Mouse (Mus musculus): ENCODE data around the gene Enpp6. TPM values are rescaled to one million over a fixed set of nuclear protein-coding genes. Genes with fewer than 3 reads are reported as not detected.

The Enpp6 gene
- 1 to 10 TPM; 4.7 to 7.2 TPM for total RNA-seq (2021)
- long read RNA-seq, experiment 1, full-length matches to known transcripts = 2 of 3 reads
- long read RNA-seq, experiment 1, partial matches to known transcripts = 0 of 3 reads
- long read RNA-seq, experiment 1, other reads (novel, unspliced or antisense) = 1 of 3 reads
- long read RNA-seq, experiment 2, full-length matches to known transcripts = 4 of 4 reads
- long read RNA-seq, experiment 2, partial matches to known transcripts = 0 of 4 reads
- long read RNA-seq, experiment 2, other reads (novel, unspliced or antisense) = 0 of 4 reads

DNA sequence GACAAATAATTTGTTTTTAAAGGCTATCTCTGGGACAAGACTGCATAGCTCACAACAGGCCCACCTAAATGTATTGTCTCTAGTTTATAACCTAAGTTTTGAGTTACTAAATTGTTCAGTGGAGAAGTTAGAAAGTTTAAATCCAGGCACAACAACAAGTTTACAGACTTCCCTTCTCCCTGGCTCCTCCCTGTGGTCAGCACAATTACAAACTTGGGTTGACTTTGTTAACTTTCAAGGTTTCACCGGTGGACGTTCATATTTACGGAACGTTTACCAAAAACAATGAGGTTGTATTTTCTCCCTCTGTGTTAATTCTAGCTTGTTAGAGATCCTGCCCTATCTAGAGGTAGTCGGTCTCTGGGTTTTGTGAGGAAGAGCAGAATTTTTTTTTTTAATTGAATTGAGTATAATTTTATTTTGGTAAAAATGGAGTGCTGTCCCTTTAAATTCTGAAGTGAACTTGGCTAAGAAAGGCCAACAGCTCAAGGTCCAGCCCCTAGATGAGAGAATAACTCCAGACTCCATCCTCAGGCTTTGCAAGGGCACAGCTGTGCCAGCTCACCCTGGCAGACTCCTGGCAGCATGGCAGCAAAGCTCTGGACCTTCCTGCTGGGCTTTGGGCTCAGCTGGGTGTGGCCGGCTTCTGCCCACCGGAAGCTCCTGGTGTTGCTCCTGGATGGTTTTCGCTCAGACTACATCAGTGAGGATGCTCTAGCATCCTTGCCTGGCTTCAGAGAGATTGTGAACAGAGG, at the start of gene Enpp6:
Enpp6 (plus strand) TSS at position 502 of the 755 bp plus-strand sequence.
- DNase-seq (ENCODE audit: low spot score in 2 of 2) = no peak
- no peak for TF ChIP-seq CTCF (conservative IDR thresholded peaks at IDR 0.05)
- Histone ChIP-seq H3K27ac (0 out of 2 replicates have a peak within 1 kb of the TSS, but pooled peaks have one; percentile 36), H3K4me3 (peak within 1 kb of the TSS; percentile 13; the same call in 1 of the 2 replicates)

GRCm38 (mm10) chr8:46938218-46938617, 48.5 kb upstream of the Enpp6 start:
- TF ChIP-seq CTCF (conservative IDR thresholded peaks at IDR 0.05) = no peak
- no peak overlapping the region for H3K27ac ChIP-seq
- no peak overlapping the region for H3K4me3 ChIP-seq
- no peak for DNase-seq (ENCODE audit: low spot score in 2 of 2)

GRCm38 (mm10) chr8:46941295-46941694, 45.4 kb upstream of the Enpp6 start:
- Histone ChIP-seq H3K4me3 (0 out of 2 replicates have a peak overlapping the region, but pooled peaks have one; percentile 8), H3K27ac (peak overlapping the region; percentile 32; the same call in 1 of the 2 replicates)
- TF ChIP-seq CTCF (conservative IDR thresholded peaks at IDR 0.05) = no peak
- DNase-seq (ENCODE audit: low spot score in 2 of 2) = no peak

DNA sequence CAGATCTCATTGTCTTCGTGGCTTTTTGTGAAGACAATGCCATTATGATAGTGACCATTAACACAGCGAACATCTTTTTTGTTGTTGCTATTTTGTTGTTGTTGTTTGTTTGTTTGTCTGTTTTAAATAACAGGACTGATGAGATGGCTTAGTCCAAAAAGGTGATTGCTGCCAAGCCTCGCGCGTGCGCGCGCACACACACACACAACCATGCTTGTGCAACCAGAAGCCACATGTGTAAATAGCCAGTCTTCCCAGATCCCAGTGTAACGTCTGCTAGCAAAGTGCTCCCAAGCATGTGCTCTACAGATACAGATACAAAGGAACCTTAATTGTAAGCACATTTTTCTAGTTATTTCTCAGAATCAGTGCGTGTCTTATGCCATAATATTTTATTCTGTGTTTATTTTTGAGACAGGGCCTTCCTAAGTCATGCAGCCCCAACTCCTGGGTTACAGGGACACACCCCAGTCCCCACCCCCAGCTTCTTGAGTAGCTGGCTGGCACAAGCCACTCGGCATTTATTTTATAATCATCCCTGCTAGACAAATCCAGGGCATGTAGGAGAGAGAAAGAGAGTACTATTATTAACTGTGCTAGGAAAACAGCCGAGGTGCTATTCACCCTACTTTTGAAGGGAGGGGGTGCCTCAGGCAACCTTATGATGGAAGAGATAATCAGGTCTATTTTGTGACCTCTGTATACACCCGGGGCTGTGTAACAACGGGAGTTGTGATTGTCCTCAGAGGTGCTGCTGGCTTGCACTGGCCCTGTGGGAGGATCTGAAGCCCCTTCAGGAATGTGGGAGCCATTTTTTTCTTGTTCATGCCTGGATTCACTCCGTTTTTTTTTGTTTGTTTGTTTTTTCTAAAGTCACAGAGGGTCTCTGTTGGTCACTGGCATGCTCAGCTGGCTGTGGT, 44.7 kb upstream of the Enpp6 start:
- TF ChIP-seq CTCF (conservative IDR thresholded peaks at IDR 0.05) = no peak

DNA sequence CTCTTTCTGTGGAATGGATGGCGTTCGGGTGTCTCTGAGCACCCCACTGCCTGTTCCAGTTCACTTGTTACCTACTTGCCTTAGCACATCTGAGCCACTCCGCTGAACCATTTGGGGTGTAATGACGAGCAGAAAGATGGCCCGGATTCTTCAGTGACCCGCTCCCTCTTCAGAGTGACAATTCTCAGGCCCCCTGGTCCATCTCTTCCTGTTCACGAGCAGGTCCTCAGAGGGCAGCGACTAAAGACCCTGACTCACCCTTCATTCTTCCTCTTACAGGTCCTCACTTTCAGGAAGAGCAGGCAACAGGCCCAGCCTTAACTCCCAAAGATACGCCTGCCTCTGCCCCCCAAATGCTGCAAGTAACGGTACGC, 44.0 kb upstream of the Enpp6 start:
- no peak for DNase-seq (ENCODE audit: low spot score in 2 of 2)
- TF ChIP-seq CTCF (conservative IDR thresholded peaks at IDR 0.05) = no peak
- H3K4me3 ChIP-seq = no peak overlapping the region
- H3K27ac ChIP-seq = no peak overlapping the region

More for the DNA sequence above, 44.7 kb upstream of the Enpp6 start:
- peak overlapping the region; percentile 32; the same call in 1 of the 2 replicates for H3K27ac ChIP-seq
- no peak for DNase-seq (ENCODE audit: low spot score in 2 of 2)
- 0 out of 2 replicates have a peak overlapping the region, but pooled peaks have one; percentile 8 for H3K4me3 ChIP-seq

DNA sequence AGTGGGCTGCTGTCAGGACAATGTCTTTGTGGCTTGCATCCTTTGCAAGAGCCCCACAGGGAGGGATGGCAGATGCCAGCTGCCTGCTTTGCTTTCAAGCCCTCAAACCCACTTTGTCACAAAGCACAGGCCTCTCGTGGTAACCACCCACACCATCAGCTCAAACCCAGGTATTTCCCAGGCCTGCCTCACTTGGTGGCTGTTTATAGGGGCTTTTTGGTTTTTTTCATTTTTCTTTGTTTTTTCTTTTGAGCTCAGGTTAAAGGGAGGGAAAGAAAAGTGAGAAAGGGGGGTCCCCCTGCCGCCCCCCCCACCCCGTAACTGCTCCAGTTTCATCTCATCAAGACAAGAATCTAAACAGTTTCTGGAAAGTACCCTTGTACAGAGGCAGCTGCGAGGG, 43.4 kb upstream of the Enpp6 start:
- Histone ChIP-seq H3K4me3 (no peak overlapping the region), H3K27ac (no peak overlapping the region)
- DNase-seq (ENCODE audit: low spot score in 2 of 2) = no peak
- no peak for TF ChIP-seq CTCF (conservative IDR thresholded peaks at IDR 0.05)

GRCm38 (mm10) chr8:46946181-46946580, 40.5 kb upstream of the Enpp6 start:
- H3K4me3 ChIP-seq = no peak overlapping the region
- no peak for DNase-seq (ENCODE audit: low spot score in 2 of 2)
- no peak overlapping the region for H3K27ac ChIP-seq
- TF ChIP-seq CTCF (conservative IDR thresholded peaks at IDR 0.05) = peak; percentile 67

GRCm38 (mm10) chr8:46948091-46948757, 38.5 kb upstream of the Enpp6 start:
- no peak for TF ChIP-seq CTCF (conservative IDR thresholded peaks at IDR 0.05)
- no peak overlapping the region for H3K27ac ChIP-seq
- DNase-seq (ENCODE audit: low spot score in 2 of 2) = no peak
- H3K4me3 ChIP-seq = no peak overlapping the region

- TF ChIP-seq CTCF (conservative IDR thresholded peaks at IDR 0.05) = peak; percentile 85
- H3K27ac ChIP-seq = no peak overlapping the region
- no peak overlapping the region for H3K4me3 ChIP-seq
- DNase-seq (ENCODE audit: low spot score in 2 of 2) = peak; percentile 36 to 78
These were observed 33.2 kb upstream of the Enpp6 start for GRCm38 (mm10) chr8:46953472-46953871.

GRCm38 (mm10) chr8:46962630-46963427, 23.9 kb upstream of the Enpp6 start:
- DNase-seq (ENCODE audit: low spot score in 2 of 2) = peak in 1 of 2 experiments; percentile 14
- no peak overlapping the region for H3K27ac ChIP-seq
- TF ChIP-seq CTCF (conservative IDR thresholded peaks at IDR 0.05) = peak; percentile 53
- no peak overlapping the region for H3K4me3 ChIP-seq

- DNase-seq (ENCODE audit: low spot score in 2 of 2) = no peak
- TF ChIP-seq CTCF (conservative IDR thresholded peaks at IDR 0.05) = no peak
- Histone ChIP-seq H3K27ac (no peak overlapping the region), H3K4me3 (no peak overlapping the region)
These were observed 23.0 kb upstream of the Enpp6 start for GRCm38 (mm10) chr8:46963619-46964145.
